Mouse (Mus musculus) myocyte (in vitro differentiated cells): Measurements from ENCODE around the gene Ankrd6. TPM values are rescaled to one million over a fixed set of nuclear protein-coding genes. Genes with fewer than 3 reads are reported as not detected.
"Not testable (repeated sequence)": the region's sequence is repeated elsewhere in the genome, so short reads cannot be mapped to it uniquely, and the experiment has no call there.

Experiments
- H3K27me3 ChIP-seq: one replicate; pipeline ENCODE4 v1.6.1; 2011; ENCODE audit not compliant: control insufficient read depth, insufficient read depth, insufficient read length
- H3K36me3 ChIP-seq: one replicate; pipeline ENCODE4 v1.6.1; 2011; ENCODE audit not compliant: control insufficient read depth, insufficient read depth
- H3K4me2 ChIP-seq: one replicate; pipeline ENCODE4 v1.6.1; 2011; ENCODE audit warnings: low read depth, control low read depth
- H3K4me3 ChIP-seq: one replicate; pipeline ENCODE4 v1.5.1; 2011; ENCODE audit warnings: mild to moderate bottlenecking, control low read depth, moderate library complexity
- H3K79me2 ChIP-seq: one replicate; pipeline ENCODE4 v1.6.1; 2011; ENCODE audit not compliant: control insufficient read depth, insufficient read depth
- H3ac ChIP-seq: one replicate; pipeline ENCODE4 v1.6.1; 2011; ENCODE audit not compliant: control insufficient read depth, insufficient read length
- CEBPB ChIP-seq: IDR thresholded peaks from 2 replicates; pipeline ENCODE4 v1.6.1; 2011; ENCODE audit warnings: mild to moderate bottlenecking, moderate library complexity; ENCODE audit not compliant: poor library complexity, insufficient read depth, severe bottlenecking
- E2F4 ChIP-seq: IDR thresholded peaks from one replicate; pipeline ENCODE4 v1.6.1; 2011; ENCODE audit warnings: mild to moderate bottlenecking, control low read depth, moderate library complexity; ENCODE audit not compliant: insufficient read depth
- MAX ChIP-seq: IDR thresholded peaks from one replicate; pipeline ENCODE4 v1.6.1; 2011; ENCODE audit warnings: low read depth, mild to moderate bottlenecking, control low read depth
- MYOD1 ChIP-seq, 3 experiments: IDR thresholded peaks; one replicate each; pipeline ENCODE4 v1.6.1; 2011; ENCODE audit warnings: control low read depth in 2 of 3, low read depth in 2 of 3, mild to moderate bottlenecking in 2 of 3, moderate library complexity in 1 of 3; ENCODE audit not compliant: insufficient read length in 2 of 3, control insufficient read depth in 1 of 3
- MYOG ChIP-seq, 3 experiments: IDR thresholded peaks; one replicate each; pipeline ENCODE4 v1.6.1; 2011; ENCODE audit warnings: control low read depth in 2 of 3, low read depth in 2 of 3, mild to moderate bottlenecking in 2 of 3; ENCODE audit not compliant: insufficient read length in 2 of 3, control insufficient read depth in 1 of 3, insufficient read depth in 1 of 3
- POLR2A ChIP-seq: IDR thresholded peaks from one replicate; pipeline ENCODE4 v1.6.1; 2011; ENCODE audit warnings: low read depth, mild to moderate bottlenecking, control low read depth, moderate library complexity; ENCODE audit not compliant: insufficient read length
- POLR2AphosphoS2 ChIP-seq: IDR thresholded peaks from one replicate; pipeline ENCODE4 v1.6.1; 2011; ENCODE audit warnings: low read depth, control low read depth; ENCODE audit not compliant: insufficient read length
- REST ChIP-seq: IDR thresholded peaks from one replicate; pipeline ENCODE4 v1.6.1; 2011; ENCODE audit warnings: mild to moderate bottlenecking, control low read depth, moderate library complexity; ENCODE audit not compliant: insufficient read depth, insufficient read length
- SRF ChIP-seq: IDR thresholded peaks from one replicate; pipeline ENCODE4 v1.6.1; 2011; ENCODE audit warnings: low read depth; ENCODE audit not compliant: control insufficient read depth, insufficient read length
- TCF12 ChIP-seq: IDR thresholded peaks from one replicate; pipeline ENCODE4 v1.6.1; 2011; ENCODE audit warnings: mild to moderate bottlenecking, control low read depth; ENCODE audit not compliant: poor library complexity, insufficient read depth, severe bottlenecking
- TCF3 ChIP-seq: IDR thresholded peaks from one replicate; pipeline ENCODE4 v1.6.1; 2011; ENCODE audit warnings: low read depth, control low read depth; ENCODE audit not compliant: insufficient read length
- USF1 ChIP-seq: IDR thresholded peaks from one replicate; pipeline ENCODE4 v1.6.1; 2011; ENCODE audit warnings: low read depth, mild to moderate bottlenecking, control low read depth, moderate library complexity
- polyA plus RNA-seq: library from polyadenylated mRNA; unstranded; fragments of >200 nt; fragmentation: generic; extraction: Trizol; gene quantifications from one replicate; pipeline ENCODE4 v1.2.1, GENCODE M21; 2012; ENCODE audit warnings: missing spikeins

The Ankrd6 gene
- polyA plus RNA-seq, 1 experiment, result 0.31 TPM

DNA sequence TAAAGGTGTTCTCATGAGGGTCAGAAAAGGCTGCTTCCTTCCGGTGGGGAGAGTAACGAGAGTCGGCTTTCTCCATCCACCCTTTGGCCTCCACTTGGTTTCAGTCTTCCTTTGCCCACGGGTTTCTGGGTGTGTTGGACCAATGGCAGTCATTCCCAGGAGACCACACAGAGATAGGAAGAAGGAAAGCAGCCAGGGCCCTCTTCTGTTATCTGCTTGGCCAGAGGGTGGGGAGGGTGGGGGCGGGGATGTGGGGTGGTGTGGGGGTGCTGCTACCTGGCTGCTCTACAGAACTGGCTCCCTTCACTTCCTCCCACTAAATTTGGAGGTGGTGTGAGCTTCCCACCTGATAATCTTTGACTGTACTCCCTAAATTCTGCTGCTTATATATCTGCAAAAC lies 31.0 kb upstream of the Ankrd6 start:
- Histone ChIP-seq H3K4me3 (no peak overlapping the region), H3ac (no peak overlapping the region), H3K36me3 (no peaks in the 10 kb centered on the region), H3K4me2 (no peak overlapping the region), H3K79me2 (no peaks in the 10 kb centered on the region), H3K27me3 (no peaks in the 10 kb centered on the region)
- TF ChIP-seq TCF3 (no peak), TCF12 (no peak), CEBPB (no peak), MYOG (IDR thresholded peaks at IDR 0.05; ENCODE audit: control insufficient read depth in 1 of 3, insufficient read depth in 1 of 3, insufficient read length in 2 of 3, low read depth in 2 of 3) (no peak), REST (no peak), SRF (no peak), POLR2A (no peak), MAX (no peak), E2F4 (no peak), POLR2AphosphoS2 (no peak), USF1 (no peak), MYOD1 (IDR thresholded peaks at IDR 0.05; ENCODE audit: control insufficient read depth in 1 of 3, insufficient read length in 2 of 3, low read depth in 2 of 3) (no peak)

- Histone ChIP-seq H3K27me3 (no peaks in the 10 kb centered on the region), H3K4me3 (no peak overlapping the region), H3K79me2 (no peaks in the 10 kb centered on the region), H3ac (no peak overlapping the region), H3K36me3 (no peaks in the 10 kb centered on the region), H3K4me2 (no peak overlapping the region)
- TF ChIP-seq REST (no peak), TCF3 (no peak), MYOD1 (IDR thresholded peaks at IDR 0.05; ENCODE audit: control insufficient read depth in 1 of 3, insufficient read length in 2 of 3, low read depth in 2 of 3) (no peak), POLR2A (no peak), POLR2AphosphoS2 (no peak), TCF12 (no peak), MAX (no peak), E2F4 (no peak), CEBPB (no peak), MYOG (IDR thresholded peaks at IDR 0.05; ENCODE audit: control insufficient read depth in 1 of 3, insufficient read depth in 1 of 3, insufficient read length in 2 of 3, low read depth in 2 of 3) (no peak), SRF (no peak), USF1 (no peak)
Measured at GRCm38 (mm10) chr4:32980061-32980460, 29.4 kb upstream of the Ankrd6 start.

GRCm38 (mm10) chr4:32977331-32977730 lies 26.7 kb upstream of the Ankrd6 start:
- TF ChIP-seq MYOD1 (IDR thresholded peaks at IDR 0.05; ENCODE audit: control insufficient read depth in 1 of 3, insufficient read length in 2 of 3, low read depth in 2 of 3), result no peak
- TF ChIP-seq TCF12, result no peak
- no peak for TF ChIP-seq POLR2A
- TF ChIP-seq E2F4, result no peak
- TF ChIP-seq TCF3, result no peak
- TF ChIP-seq MAX, result no peak
- TF ChIP-seq USF1, result no peak
- no peak for TF ChIP-seq CEBPB
- TF ChIP-seq SRF, result no peak
- no peak for TF ChIP-seq REST
- TF ChIP-seq POLR2AphosphoS2, result no peak
- TF ChIP-seq MYOG (IDR thresholded peaks at IDR 0.05; ENCODE audit: control insufficient read depth in 1 of 3, insufficient read depth in 1 of 3, insufficient read length in 2 of 3, low read depth in 2 of 3), result no peak
- Histone ChIP-seq H3ac (no peak overlapping the region), H3K27me3 (no peaks in the 10 kb centered on the region), H3K4me2 (no peak overlapping the region), H3K79me2 (no peaks in the 10 kb centered on the region), H3K4me3 (no peak overlapping the region), H3K36me3 (no peaks in the 10 kb centered on the region)

GRCm38 (mm10) chr4:32964619-32965018 lies 14.0 kb upstream of the Ankrd6 start:
- peak; percentile 31 for TF ChIP-seq POLR2AphosphoS2
- peak; percentile 35 for TF ChIP-seq POLR2A
- peak; percentile 23 for TF ChIP-seq REST

DNA sequence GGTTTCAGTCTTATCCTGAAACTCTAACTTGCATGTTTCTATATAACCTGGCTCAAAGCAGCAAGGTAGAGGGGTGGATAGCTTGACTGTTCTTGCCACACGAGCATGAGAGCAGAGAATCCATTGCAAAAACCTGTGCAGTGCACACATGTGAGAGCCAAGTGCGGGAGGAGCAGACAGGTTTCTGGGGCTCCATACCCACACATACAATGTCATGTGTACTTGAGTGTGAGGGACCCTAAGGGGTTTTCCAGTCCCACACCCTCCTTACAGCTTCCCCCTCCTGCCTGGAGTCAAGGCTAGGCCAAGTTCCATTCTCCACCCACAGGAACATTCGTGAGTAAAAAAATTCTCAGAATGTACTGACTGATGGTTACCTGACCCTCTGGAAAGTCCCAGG lies 10.8 kb upstream of the Ankrd6 start:
- no peak overlapping the region for H3K4me2 ChIP-seq
- no peaks in the 10 kb centered on the region for H3K36me3 ChIP-seq
- no peak overlapping the region for H3ac ChIP-seq
- H3K4me3 ChIP-seq, result no peak overlapping the region
- no peaks in the 10 kb centered on the region for H3K79me2 ChIP-seq
- no peaks in the 10 kb centered on the region for H3K27me3 ChIP-seq
- TF ChIP-seq MYOG (IDR thresholded peaks at IDR 0.05; ENCODE audit: control insufficient read depth in 1 of 3, insufficient read depth in 1 of 3, insufficient read length in 2 of 3, low read depth in 2 of 3) (no peak), POLR2A (no peak)

More at GRCm38 (mm10) chr4:32964619-32965018, 14.0 kb upstream of the Ankrd6 start:
- peak overlapping the region; percentile 8 for H3K4me3 ChIP-seq
- H3K4me2 ChIP-seq, H3ac ChIP-seq, H3K27me3 ChIP-seq, H3K79me2 ChIP-seq, H3K36me3 ChIP-seq: not testable (repeated sequence)
